Mouse (Mus musculus) lung, postnatal 10 days (tissue): ENCODE data around the gene Vsx1.

ENCODE experiments used
- DNase-seq: peaks from one replicate; pipeline ENCODE4 v3.0.0; 2021

The Vsx1 gene

DNA sequence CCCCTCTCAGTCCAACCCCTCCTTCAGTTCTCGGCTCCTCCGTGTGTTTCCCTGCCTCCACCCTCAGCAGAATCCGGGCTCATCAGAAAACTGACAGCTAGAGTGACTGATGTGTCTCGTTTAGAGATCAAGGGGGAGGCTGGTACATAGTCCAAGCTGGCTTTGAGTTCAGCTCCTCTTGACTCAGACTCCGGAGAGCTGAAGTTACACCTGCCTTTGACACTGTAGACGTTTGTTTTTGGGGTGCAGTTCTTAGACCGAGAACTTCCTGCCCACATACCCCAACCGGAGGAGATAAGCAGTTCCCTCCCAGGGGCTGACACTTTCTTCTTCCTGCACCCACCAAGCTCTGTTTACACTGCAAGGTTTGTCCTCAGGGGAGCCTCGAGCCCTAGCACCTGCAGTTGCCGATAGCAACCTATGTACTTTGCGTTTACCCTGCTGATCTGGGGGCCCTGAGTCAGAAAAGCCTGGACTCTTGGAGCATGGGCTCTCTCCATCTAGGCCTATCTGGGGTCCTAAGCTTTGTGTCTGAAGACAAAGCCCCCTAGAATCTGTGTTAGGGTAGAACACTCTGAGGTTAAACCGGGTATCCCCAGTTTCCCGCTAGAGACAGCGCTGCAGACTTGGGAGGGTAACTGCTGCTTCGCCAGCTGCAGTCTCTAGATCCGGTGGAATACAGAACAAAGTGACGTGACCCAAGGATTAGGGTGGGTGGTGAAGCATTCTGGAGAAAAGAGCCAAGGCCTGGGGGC lies 21.9 kb downstream of the Vsx1 start:
- peak; percentile 19 for DNase-seq

DNA sequence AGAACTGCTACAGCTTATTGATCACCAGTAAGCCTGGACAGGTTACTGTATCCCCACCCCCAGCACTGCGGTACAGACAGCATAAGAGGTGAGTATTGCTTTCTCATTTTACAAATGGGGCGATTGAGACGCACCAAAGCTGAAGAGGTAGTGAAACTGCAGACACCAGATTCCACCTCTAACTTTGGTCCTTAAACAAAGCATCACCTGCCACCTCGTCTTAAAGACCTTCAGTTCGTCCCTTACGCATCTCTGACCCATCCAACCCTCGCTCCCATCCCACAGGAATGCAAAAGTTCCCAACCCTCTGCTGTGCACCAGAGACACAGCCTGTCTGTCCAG lies 22.5 kb downstream of the Vsx1 start:
- DNase-seq = no peak

DNA sequence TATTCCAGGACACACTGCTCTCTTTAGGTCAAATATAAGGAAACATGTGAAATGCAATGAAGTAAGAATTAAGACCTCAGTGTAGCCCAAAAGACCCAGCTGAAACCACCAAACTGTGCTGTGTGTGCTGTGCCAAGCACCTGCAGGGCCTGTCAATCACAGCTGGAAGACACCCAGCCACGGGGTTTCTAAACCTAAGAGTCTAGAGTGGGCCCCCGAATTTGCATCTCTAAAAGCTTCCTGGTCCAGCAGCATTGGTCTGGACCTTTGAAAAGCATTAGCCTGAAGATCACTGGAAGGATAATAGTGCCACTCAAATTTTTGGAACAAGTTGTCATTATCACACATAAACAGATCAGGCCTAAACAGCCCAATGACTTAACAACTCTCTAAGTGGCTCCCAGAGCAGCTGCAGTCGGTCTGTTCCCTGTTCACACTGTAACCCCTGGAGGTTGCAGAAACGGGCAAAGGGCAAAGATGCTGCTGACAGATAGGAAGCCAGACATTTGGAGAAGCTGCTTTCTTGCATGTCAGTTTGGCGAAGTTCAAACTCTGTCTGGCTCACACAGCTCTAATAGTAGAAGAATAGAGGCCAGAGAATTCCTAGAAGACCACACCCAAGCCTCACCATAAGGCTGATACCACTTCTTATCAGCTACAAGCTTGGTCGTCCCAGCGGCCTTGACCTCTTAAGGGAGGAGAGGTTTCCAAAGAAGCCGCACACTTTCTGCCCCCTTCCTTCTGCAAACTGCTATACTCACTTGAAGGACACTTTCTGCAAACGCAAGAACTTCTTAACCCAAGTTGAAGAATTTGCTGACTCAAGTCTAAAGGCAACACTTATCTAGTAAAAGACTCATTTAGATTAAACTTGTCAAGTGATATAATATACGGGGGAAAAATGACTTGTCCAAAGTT lies 23.4 kb downstream of the Vsx1 start:
- DNase-seq = peak; percentile 54

DNA sequence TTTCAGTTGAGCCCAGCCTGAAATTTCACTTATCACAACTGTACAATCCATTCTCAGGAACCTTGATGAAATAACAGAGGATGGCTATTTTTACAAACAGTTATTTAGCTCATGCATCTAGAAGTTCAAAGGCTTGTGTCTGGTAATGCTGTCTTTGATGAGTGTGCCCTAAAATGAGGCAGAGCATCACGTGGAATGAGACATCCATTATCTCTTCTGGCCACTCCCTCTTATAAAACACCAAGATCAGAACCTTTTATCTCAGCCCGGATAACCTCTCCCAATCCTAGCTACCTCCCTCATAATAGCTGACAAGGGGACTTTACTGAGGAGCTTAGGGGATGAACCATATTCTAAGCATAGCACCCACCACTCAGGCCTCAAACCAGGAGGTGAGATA lies 24.2 kb downstream of the Vsx1 start:
- DNase-seq = no peak

DNA sequence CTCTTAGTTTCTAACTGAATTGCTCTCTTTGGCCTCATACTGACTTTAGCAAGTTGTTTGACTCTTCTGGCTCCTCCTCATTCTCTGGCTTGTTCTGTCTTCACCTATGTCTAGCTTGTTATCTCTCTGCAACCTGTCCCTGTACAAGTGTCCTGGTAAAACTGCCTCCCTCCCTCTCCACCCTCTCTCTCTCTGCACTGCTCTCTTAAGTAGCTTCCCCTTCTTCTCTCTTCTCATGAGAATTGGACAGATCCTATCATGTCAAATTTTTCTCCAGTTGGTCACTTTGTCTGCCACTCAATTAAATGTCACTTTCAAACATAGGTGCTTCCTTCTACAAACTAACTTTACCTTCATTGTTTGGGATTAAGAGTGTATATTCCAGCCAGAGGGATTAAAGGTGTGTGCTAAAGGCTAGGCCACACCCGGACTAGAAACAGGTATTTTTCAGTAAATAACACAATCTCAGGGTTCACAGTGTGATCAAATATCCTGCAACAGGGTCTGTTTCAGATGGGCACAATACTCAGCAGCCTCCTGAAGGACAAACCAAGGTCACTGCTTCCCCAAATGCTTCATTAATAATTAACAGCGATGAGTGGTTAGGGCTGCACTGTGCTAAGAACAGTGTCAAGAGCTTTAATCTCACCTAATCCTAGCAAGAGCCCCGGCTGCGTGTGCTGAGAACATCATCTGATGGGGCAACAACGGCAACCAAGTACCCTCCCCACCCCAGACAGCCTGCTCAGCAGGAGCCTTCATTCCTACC lies 24.8 kb downstream of the Vsx1 start:
- DNase-seq = no peak

DNA sequence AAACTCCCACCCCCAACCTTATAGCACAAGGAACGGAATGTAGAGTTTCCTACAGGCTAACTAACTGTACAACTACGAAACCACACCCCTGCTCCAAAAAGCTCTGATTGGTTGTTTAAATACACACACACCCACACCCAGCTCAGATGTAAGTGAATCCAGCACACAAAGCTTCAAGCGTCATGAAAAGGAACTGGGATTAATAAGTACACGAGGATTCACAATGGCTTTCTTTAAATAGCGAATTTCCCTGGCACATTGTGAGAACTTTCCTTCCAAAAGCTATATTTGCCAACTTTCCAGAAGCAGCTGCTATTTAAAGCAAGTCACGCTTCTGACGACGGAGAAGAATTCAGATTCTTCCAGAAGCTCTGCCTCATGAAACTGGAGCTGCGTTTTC lies 25.9 kb downstream of the Vsx1 start:
- peak; percentile 62 for DNase-seq

DNA sequence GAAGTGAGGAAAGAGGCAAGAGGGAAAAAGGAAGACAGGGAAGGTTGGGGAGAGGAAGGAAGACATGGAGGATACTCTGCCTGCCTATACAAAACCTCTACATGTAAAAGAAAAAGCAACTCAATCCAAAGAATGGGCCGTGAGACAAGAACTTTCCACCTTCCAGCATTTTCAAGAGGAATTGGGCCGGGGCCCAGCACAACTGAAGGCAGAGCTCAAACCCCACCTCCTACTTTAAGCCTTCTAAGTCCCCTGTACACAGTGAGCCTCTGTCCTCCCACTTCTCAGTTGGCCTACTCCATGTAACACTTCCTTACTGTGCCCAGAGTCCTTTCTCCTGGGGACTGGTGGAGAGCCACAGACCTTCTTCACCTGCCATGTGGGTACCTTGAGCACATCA lies 27.2 kb downstream of the Vsx1 start:
- no peak for DNase-seq

DNA sequence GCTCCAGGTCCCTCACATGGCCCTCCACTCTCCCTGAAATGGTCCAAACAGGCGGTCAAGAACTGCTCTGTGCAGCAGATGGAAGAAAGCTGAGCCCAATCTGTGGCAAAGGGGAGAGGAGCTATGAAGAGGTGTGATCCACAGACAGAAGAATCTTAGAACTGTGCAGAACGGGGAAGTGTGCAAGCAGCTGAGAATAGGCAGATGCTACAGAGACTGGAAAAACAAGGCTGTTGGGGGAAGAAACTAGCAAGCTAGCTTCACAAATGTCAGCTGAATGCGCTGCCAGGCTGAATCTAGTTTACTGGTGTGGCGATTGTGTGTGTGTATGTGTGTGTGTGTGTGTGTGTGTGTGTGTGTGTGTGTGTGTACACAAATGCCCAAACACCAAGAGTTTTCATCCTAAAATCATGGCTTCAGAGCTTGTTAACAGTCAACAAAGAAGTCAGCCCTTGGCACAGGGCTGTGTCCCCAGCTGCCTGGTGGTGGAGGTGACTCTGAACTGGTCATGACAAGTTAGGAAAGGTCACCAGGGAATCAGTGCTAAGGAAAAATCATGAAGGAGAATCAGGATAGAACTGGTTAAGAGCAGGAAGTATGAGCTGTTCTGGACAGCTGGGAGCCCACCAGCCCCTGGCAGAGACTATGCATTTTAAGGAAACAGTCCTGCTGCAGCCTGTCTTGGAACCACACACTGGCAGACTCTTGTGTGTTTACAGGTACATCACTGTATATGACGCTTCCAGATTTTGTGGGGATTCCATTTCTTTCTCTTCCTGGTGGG lies 28.3 kb downstream of the Vsx1 start:
- DNase-seq = no peak

DNA sequence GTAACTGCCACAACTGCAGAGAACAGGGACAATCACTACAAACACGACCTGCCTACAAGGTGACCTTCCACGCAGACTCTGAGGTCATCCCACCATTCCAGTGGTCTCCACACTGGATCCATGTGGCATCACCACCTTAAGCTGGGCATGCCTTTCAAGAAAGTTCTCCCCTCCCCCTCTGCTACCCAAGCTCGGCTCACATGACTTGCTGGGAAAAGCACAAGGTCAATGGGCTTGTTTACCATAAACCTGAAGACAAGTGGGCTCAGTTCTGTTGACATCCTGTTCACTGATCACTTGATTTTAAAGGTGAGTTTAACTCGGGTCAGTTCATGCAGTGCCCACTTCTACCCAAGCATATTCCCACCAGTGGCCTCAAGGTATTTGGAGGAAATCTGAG lies 29.1 kb downstream of the Vsx1 start:
- no peak for DNase-seq

DNA sequence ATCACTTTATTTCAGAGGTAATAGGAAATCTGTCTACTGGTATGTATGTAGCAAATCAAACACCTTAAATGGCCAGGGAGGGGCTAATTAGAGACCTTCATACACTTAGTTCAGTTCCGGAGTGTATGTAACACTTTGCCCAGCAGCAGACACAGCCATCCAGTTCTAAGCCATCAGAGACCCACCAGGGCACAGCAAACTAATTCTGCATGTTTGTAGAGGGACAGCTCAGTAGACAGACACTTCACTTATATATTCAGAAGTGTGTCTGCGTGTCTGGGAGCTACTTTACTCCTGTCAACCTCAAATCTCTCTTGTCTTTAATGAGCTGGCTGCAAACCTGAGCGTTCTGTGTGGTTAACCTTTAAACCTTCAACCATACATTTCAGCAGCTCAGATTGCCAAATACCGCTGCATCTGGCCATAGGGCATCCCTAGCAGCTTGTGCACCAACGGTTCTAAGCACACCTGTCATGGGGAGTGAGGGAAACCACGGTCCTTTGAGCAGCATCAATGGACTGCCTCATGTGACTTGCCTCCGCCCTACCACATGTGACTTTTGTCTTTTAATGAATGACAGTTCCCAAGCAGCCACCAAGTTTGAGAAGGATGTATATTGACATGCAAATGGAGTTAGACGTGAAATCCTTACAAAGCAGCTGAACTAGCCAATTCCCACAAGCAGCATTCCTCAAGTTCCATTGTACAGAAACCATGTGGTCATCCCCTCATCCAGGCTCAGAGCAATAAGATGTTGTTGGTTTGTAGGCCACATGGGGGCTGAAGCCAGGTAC lies 32.0 kb downstream of the Vsx1 start:
- no peak for DNase-seq

DNA sequence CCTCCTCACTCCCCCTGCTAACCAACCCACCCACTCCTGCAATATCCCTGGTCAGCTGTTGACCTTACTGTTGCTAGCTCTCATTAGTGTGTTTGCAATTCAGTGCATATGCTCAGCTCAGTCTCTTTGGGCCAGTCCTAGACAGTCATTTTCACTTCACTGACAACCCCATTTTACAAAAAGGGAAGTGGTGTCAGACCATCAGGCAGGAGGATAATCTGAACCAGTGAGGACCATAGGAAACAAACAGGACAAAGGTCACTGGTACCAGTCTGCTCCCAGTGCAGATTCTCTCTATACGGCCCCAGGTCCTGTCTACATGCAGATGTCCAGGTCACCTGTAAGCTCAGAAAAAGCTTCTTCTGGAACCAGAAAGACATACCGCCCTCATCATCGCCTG lies 33.0 kb downstream of the Vsx1 start:
- DNase-seq = no peak

DNA sequence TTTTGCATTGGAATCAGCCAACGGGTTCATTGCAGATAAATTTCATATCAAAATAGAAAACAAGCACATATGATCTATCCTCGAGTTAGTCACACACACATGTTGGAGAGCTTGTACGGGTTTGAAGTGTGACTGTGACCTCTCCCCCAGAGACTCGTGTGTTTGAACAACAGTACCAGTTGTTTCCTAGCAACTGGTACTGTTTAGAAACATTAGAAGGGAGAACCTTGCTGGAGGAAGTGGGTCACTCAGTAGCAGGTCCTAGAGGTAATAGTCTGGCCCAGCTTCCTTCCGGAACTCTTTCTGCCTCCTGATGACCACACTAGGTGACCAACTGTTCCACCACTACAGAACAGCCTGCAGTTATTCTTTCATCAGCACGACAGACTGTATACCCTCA lies 33.9 kb downstream of the Vsx1 start:
- DNase-seq = no peak

DNA sequence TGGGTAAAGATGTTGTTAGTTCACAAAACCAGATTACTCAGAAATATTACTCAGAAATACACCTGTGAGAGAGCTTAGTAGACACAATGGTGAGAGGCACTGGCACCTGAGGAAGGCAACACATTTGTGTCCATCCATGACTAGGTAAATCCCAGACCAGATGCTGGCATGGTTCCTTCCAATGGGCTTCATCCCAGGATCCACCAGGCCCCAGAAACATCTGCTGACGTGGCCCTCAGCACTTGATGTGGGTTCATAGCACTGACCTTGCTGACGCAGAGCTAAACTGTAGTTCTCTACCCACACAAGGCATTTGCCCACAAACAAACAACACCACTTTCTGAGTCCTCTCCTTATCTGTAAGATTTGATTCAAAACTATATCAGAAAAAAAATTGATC lies 34.3 kb downstream of the Vsx1 start:
- no peak for DNase-seq

DNA sequence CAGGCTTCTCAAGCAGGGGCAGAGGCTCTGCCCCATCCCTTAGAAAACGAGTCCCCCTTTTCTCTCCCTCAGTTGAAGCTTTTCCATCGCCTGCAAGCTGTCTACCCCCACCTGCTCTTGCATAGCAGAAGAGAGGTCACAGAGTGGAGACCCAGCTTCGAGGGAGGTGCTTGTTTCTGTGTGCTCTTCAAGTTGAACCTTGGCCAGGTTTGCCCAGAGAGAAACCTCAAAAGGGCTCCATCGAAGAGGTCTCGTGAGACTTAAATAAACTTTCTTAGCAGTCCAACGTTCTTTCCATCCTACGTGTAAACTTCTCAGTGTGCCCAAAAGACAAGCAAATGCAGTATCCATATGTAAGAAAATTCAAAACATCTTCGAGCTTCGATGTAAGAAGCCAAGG lies 37.8 kb downstream of the Vsx1 start:
- no peak for DNase-seq

DNA sequence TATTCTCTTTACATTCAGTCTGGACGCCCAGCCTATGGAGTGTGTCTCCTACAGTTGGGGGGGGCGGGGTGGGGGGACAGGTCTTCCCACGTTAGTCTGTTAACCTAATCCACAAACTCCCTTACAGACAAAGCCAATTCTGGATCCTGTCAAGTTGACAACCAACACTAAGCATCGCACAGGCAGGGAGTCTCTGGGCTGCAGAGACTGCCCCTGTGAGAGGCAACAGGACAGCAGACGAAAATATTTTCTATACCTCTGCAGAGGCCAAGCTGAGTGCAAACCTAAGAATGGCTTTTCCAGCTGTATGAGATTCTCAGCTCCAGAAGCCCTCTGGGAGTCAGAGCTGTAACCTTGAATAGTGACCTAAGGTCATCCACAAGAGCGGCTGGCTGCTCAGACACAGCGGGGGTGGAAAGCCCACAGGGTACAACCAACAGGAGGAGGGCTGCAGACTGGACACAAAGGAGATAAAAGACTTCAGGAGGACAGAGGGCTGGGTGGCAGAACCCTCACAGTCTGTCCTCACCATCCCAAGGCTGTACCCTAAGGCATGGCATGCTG lies 38.6 kb downstream of the Vsx1 start:
- no peak for DNase-seq

DNA sequence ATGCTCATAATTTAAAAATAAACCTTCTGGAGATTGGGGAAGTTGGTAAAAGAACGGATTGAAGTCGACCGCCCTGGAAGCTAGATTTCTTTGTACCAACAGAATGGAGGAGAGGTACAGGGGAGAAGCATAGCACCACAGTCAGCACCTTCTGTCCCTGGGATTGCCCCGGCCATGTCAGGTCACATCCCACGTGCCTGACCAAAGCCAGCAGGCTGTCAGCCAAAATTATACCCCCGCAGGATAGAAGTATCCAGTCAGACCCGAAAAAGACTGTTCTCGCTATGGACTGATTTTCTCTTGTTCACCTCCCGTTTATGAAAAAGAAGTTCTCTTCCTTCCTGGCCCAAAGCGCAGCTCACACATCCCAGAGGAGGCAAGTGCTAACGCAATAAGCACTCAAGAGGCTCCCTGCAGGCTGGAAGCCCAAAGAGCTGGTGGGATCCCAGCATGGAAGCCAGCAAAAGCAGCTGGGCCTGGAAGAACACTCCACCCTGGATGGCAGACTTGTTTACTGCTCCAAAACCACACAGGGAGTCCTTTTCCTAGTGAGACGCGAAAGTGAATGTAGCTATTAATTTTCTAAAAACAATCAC lies 40.8 kb downstream of the Vsx1 start:
- DNase-seq = peak; percentile 20

DNA sequence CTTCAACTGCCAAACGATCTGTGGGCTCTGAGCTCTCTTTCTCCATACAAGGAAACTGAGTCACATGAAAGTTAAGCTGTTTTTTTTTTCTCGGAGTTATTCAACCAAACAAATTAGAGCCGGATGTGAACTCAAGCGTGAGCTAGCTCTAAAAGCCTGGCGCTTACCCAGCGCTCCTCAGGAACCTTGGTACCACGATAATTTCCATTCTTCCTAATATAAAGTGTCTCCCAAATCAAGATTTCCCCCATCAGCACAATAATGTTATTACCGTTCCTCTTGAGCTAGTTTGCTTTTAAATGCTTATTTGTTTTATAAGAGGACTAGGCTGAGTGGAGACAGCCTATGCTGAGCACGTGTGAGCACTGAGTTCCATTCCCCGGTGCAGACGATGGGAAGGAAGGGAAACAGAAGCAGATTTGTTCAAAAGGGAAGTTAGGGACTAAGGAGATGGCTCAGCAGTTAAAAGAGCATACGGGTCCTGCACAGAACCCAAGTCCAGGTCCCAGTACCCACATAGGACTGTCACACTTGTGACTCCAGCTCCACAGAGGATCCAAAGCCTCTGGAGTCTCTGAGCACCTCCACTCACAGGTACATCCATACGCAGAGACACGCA lies 41.4 kb downstream of the Vsx1 start:
- no peak for DNase-seq

DNA sequence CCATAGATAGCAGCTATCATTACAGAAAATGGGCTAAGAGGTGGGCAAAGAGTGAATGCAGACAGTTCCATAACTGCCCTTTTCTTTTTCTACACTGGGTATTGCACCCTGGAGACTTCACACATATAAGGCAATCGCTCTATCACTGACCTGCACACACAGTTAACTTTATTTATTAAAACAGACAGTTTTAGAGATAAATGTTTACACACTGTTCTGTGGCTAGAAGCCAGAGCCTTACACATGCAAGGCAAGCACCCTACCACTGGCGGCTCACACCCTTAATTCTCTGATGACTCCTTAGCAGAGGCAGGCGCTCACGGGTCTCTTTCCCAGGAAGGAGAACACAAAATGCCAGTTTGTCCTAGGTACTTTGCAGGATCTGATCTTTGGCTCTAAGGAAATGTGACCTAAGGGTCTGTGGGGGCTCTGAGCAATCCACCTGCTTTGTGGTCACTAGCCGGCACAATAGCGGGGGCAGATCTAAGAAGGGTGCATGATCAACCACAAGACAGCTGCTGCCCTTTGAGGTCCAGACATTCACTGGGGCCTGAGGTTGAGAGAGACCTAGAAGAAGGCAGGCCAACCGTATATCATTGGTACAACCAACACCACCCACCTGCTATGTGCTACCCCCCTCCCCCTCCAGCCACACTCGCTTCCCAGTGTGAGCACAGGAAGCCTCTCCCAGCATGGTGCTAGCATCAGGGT lies 42.6 kb downstream of the Vsx1 start:
- DNase-seq = no peak

DNA sequence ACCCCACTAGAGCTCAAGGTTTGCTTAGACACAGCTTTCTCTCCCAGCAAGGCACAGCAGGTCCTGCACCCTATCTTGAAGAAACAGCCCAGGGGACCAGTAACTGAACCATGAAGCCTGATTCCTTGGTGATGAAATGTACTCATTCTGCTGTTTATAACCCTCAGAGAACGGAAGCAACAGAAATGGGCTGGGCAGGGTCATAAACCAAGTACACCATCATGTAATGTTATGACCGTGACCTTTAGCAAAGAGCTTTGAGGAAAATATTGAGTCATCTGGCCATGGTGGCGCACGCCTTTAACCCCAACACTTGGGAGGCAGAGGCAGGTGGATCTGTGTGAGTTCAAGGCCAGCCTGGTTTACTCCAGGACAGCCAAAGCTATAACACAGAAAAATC lies 43.9 kb downstream of the Vsx1 start:
- no peak for DNase-seq
